Mouse (Mus musculus): ENCODE measurements around the gene Atp6v0c.

GRCm38 (mm10) chr17:24171738-24172137 lies 2.2 kb upstream of the Atp6v0c start:
- TF ChIP-seq EP300 (IDR thresholded peaks at IDR 0.05; ENCODE audit: low read depth): no peak
- TF ChIP-seq CTCF (IDR thresholded peaks at IDR 0.05; ENCODE audit: low read depth): no peak
